Mouse (Mus musculus): Measurements from ENCODE around the gene Plppr3. TPM values are rescaled to one million over a fixed set of nuclear protein-coding genes. Genes with fewer than 3 reads are reported as not detected.

Gene Plppr3
- total and polyA plus RNA-seq, 2 experiments from 2014 or later = 350 to 539 TPM

DNA sequence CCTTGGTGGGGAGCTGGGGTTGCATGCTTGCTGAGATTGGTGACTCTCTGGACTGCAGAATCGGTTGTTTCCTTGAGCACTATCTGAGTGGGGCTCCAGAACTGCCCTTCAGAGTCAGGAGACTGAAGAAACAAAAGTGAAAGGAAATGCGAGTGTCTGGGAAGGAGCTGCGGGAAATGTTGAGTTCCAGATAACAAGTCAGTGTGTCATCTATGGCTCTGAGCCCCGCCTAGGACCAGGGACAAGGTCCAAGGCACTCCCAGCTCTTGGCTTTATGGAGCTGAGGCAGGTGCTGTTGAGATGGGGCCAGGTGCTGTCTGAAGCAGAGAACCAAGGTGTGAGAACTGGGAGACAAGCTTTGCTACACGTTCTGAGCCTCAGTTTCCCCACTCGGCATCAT, 50.0 kb downstream of the Plppr3 start:
- H3K4me1 ChIP-seq (ENCODE audit: insufficient read depth, low read length) = no peaks in the 10 kb centered on the region
- TF ChIP-seq CTCF (IDR thresholded peaks at IDR 0.05) = no peak
- H3K9ac ChIP-seq (replicated peaks; ENCODE audit: low read length, poor library complexity, severe bottlenecking) = no peak overlapping the region
- WGBS = 68% methylated on average over 6 of the region's 6 CpGs
- H3K4me2 ChIP-seq (ENCODE audit: low read depth, low read length, poor library complexity, severe bottlenecking) = no peak overlapping the region
- H3K9me3 ChIP-seq (ENCODE audit: low read length) = no peaks in the 10 kb centered on the region
- H3K4me3 ChIP-seq (ENCODE audit: low read depth, low read length) = no peak overlapping the region
- no peak overlapping the region for H3K27ac ChIP-seq (ENCODE audit: low read depth, low read length)
- no peaks in the 10 kb centered on the region for H3K27me3 ChIP-seq (ENCODE audit: insufficient read depth, low read length)
- peaks cover 11% of the 10 kb centered on the region for H3K36me3 ChIP-seq (ENCODE audit: insufficient read depth, low read length)
- DNase-seq (ENCODE audit: low spot score) (no peak), ATAC-seq (ENCODE audit: low FRiP score) (no peak)

DNA sequence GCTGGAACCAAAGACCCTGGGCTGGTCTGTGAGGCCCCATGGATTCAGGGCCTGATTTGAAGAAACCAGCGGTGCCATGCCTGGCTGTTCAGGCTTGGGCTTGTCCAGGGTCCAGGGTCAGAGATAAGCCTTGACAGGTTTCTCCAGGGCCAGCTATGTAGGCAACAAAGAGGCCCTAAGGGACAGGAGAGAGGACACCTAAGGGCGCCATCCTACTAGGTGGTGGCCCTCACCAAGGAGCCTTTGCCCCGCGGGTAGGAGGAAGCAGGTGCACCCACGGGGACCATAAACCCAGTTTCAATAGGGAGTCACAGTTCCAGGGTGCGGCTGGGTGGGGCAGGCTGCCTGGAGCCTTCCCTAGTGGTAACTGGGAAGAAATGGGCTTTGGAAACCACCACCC, 51.4 kb downstream of the Plppr3 start:
- Histone ChIP-seq H3K9ac (replicated peaks; ENCODE audit: low read length, poor library complexity, severe bottlenecking) (no peak overlapping the region), H3K27ac (ENCODE audit: low read depth, low read length) (no peak overlapping the region), H3K9me3 (ENCODE audit: low read length) (no peaks in the 10 kb centered on the region), H3K36me3 (ENCODE audit: insufficient read depth, low read length) (peaks cover 23% of the 10 kb centered on the region), H3K4me2 (ENCODE audit: low read depth, low read length, poor library complexity, severe bottlenecking) (no peak overlapping the region), H3K4me1 (ENCODE audit: insufficient read depth, low read length) (no peaks in the 10 kb centered on the region), H3K4me3 (ENCODE audit: low read depth, low read length) (no peak overlapping the region), H3K27me3 (ENCODE audit: insufficient read depth, low read length) (no peaks in the 10 kb centered on the region)
- TF ChIP-seq CTCF (IDR thresholded peaks at IDR 0.05) = no peak
- ATAC-seq (ENCODE audit: low FRiP score) (no peak), DNase-seq (ENCODE audit: low spot score) (no peak)
- WGBS = 82% methylated on average over 6 of the region's 6 CpGs

DNA sequence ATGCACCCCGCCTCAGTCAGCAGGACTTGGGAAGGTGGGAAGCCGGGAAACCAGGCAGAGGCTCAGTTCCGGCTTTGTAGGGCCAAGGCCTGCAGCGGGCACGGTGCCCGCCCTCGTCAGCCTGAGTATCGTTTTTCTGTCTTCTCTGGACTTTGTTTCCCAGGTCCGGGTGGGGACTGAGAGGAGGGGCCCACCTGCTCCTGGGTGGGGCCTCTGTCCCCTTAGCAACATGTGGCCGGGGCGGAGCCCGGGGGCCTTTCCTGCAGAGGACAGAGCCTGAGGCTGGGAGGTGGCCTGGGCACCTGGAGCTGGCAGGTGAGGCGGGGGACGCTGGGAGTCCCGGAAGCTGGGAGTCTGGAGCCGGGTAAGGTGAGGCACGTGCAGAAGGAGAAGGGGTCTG, 52.1 kb downstream of the Plppr3 start:
- no peaks in the 10 kb centered on the region for H3K9me3 ChIP-seq (ENCODE audit: low read length)
- peaks cover 24% of the 10 kb centered on the region for H3K36me3 ChIP-seq (ENCODE audit: insufficient read depth, low read length)
- no peak overlapping the region for H3K27ac ChIP-seq (ENCODE audit: low read depth, low read length)
- DNase-seq (ENCODE audit: low spot score) = no peak
- H3K4me1 ChIP-seq (ENCODE audit: insufficient read depth, low read length) = no peaks in the 10 kb centered on the region
- 37% methylated on average over 17 of the region's 17 CpGs for WGBS
- H3K9ac ChIP-seq (replicated peaks; ENCODE audit: low read length, poor library complexity, severe bottlenecking) = peak overlapping the region; percentile 42; the same call in 1 of the 2 replicates
- H3K4me2 ChIP-seq (ENCODE audit: low read depth, low read length, poor library complexity, severe bottlenecking) = no peak overlapping the region
- no peak overlapping the region for H3K4me3 ChIP-seq (ENCODE audit: low read depth, low read length)
- ATAC-seq (ENCODE audit: low FRiP score) = no peak
- TF ChIP-seq CTCF (IDR thresholded peaks at IDR 0.05) = no peak
- H3K27me3 ChIP-seq (ENCODE audit: insufficient read depth, low read length) = no peaks in the 10 kb centered on the region

DNA sequence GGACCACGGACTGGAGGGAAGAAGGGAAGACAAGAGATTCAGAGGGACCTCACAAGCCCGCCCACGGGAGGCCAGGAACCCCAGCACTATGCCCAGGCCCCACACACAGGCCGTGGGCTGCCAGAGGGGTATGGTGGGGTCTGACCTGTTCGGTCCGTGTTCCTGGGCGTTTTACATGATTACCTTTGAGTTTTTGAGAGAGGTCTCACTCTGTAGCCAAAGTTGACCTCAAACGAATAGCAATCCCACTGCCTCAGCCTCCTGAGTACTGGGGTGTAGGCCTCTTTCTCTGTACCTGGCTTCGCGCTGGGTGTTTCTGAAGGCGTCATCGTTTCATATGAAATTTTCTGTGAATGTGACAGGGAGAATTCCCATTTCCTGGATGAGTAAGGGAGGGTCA, 52.7 kb downstream of the Plppr3 start:
- no peak for TF ChIP-seq CTCF (IDR thresholded peaks at IDR 0.05)
- Histone ChIP-seq H3K4me1 (ENCODE audit: insufficient read depth, low read length) (no peaks in the 10 kb centered on the region), H3K27ac (ENCODE audit: low read depth, low read length) (no peak overlapping the region), H3K27me3 (ENCODE audit: insufficient read depth, low read length) (no peaks in the 10 kb centered on the region), H3K4me3 (ENCODE audit: low read depth, low read length) (no peak overlapping the region), H3K36me3 (ENCODE audit: insufficient read depth, low read length) (peaks cover 27% of the 10 kb centered on the region), H3K4me2 (ENCODE audit: low read depth, low read length, poor library complexity, severe bottlenecking) (no peak overlapping the region), H3K9ac (replicated peaks; ENCODE audit: low read length, poor library complexity, severe bottlenecking) (0 out of 2 replicates have a peak overlapping the region, but pooled peaks have one; percentile 42), H3K9me3 (ENCODE audit: low read length) (no peaks in the 10 kb centered on the region)
- DNase-seq (ENCODE audit: low spot score) (no peak), ATAC-seq (ENCODE audit: low FRiP score) (no peak)
- 90% methylated on average over 12 of the region's 12 CpGs for WGBS

DNA sequence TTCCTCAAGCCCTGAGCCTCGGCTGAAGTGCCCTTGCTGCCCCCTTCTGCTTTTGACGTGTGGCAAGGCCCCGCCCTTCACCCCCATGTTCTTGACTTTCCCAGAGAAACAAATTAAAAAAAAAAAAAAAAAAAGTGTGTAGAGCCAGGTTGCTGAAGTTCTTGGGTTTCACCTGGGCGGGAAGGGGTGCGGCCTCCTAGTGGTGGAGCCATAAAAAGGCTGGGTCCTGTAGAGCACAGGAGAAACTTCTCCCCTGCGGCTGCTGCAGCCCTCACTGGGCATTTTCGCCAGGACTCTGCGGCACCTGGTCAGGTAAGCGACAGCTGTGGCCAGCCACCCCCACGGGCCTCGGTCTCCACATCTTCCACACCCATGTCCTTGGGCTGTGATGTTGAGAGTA, 53.7 kb downstream of the Plppr3 start, which contains the start of gene Misp:
Gene Misp, plus strand, starts transcription at position 208 of the 400 bp plus-strand sequence.
- DNase-seq (ENCODE audit: low spot score) (no peak), ATAC-seq (ENCODE audit: low FRiP score) (no peak)
- Histone ChIP-seq H3K9me3 (ENCODE audit: low read length) (no peaks in the 10 kb centered on the region), H3K4me1 (ENCODE audit: insufficient read depth, low read length) (no peaks in the 10 kb centered on the region), H3K4me2 (ENCODE audit: low read depth, low read length, poor library complexity, severe bottlenecking) (no peak within 1 kb of the TSS), H3K27me3 (ENCODE audit: insufficient read depth, low read length) (no peaks in the 10 kb centered on the region), H3K27ac (ENCODE audit: low read depth, low read length) (no peak within 1 kb of the TSS), H3K9ac (replicated peaks; ENCODE audit: low read length, poor library complexity, severe bottlenecking) (no peak within 1 kb of the TSS), H3K4me3 (ENCODE audit: low read depth, low read length) (no peak within 1 kb of the TSS), H3K36me3 (ENCODE audit: insufficient read depth, low read length) (peaks cover 36% of the 10 kb centered on the region)
- TF ChIP-seq CTCF (IDR thresholded peaks at IDR 0.05) = peak; percentile 20; the same call in 1 of the 2 replicates
- WGBS = 75% methylated on average over 11 of the region's 11 CpGs

DNA sequence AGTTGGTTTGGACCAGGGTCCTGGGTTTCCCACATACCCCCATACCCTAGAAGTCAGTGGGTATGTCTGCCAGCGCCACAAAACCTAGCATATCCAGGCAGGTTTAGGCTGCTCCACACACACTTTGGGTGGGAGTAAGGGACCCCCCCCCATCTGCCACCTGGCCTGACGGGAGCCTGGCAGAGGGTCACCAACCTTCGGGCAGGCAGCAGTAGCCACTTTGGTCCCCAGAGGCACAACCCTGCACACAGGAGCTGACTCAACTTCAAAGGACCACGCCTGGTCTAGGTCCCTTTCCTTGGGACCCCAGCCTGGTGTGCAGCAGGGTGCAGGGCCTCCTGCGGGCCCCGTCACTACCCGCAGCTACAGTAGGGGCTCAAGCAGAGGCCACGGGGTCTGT, 54.2 kb downstream of the Plppr3 start:
- TF ChIP-seq CTCF (IDR thresholded peaks at IDR 0.05) = no peak
- H3K27ac ChIP-seq (ENCODE audit: low read depth, low read length) = no peak overlapping the region
- no peaks in the 10 kb centered on the region for H3K27me3 ChIP-seq (ENCODE audit: insufficient read depth, low read length)
- WGBS = 87% methylated on average over 8 of the region's 8 CpGs
- DNase-seq (ENCODE audit: low spot score) = no peak
- no peak overlapping the region for H3K4me3 ChIP-seq (ENCODE audit: low read depth, low read length)
- peaks cover 41% of the 10 kb centered on the region for H3K36me3 ChIP-seq (ENCODE audit: insufficient read depth, low read length)
- H3K4me1 ChIP-seq (ENCODE audit: insufficient read depth, low read length) = no peaks in the 10 kb centered on the region
- H3K9me3 ChIP-seq (ENCODE audit: low read length) = no peaks in the 10 kb centered on the region
- no peak overlapping the region for H3K9ac ChIP-seq (replicated peaks; ENCODE audit: low read length, poor library complexity, severe bottlenecking)
- no peak for ATAC-seq (ENCODE audit: low FRiP score)
- no peak overlapping the region for H3K4me2 ChIP-seq (ENCODE audit: low read depth, low read length, poor library complexity, severe bottlenecking)

Data from midbrain, postnatal 0 days (tissue).